Mouse (Mus musculus) liver, embryonic 13.5 days (tissue): Measurements from ENCODE around the gene Pxn. TPM values are rescaled to one million over a fixed set of nuclear protein-coding genes. Genes with fewer than 3 reads are reported as not detected.

ENCODE experiments used
- ATAC-seq: fragments of 200-750 bp; cut with Nextera tagmentation; 2 replicates; pipeline ENCODE4 v1.8.0; 2017; ENCODE audit warnings: low read depth, mild to moderate bottlenecking, moderate number of reproducible peaks, moderate library complexity
- DNase-seq: peaks from one replicate; pipeline ENCODE4 v3.0.0; 2022
- H3K27ac ChIP-seq: fragments of 300-500 bp; sonication (generic); 2 replicates; pipeline ENCODE4 v1.5.1; 2015; ENCODE audit warnings: moderate library complexity, mild to moderate bottlenecking, inconsistent platforms
- H3K27me3 ChIP-seq: fragments of 300-500 bp; sonication (generic); 2 replicates; pipeline ENCODE4 v1.6.1; 2015; ENCODE audit warnings: mild to moderate bottlenecking, inconsistent platforms
- H3K36me3 ChIP-seq: fragments of 300-500 bp; sonication (generic); 2 replicates; pipeline ENCODE4 v1.6.1; 2015; ENCODE audit warnings: mild to moderate bottlenecking, inconsistent platforms
- H3K4me1 ChIP-seq: fragments of 300-500 bp; sonication (generic); replicated peaks from 2 replicates; pipeline ENCODE4 v1.6.1; 2015; ENCODE audit warnings: inconsistent platforms
- H3K4me2 ChIP-seq: fragments of 300-500 bp; sonication (generic); 2 replicates; pipeline ENCODE4 v1.6.1; 2015; ENCODE audit warnings: inconsistent platforms, mild to moderate bottlenecking, moderate library complexity
- H3K4me3 ChIP-seq: fragments of 300-500 bp; sonication (generic); replicated peaks from 2 replicates; pipeline ENCODE4 v1.5.1; 2015; ENCODE audit warnings: mild to moderate bottlenecking, inconsistent platforms
- H3K9ac ChIP-seq: fragments of 300-500 bp; sonication (generic); 2 replicates; pipeline ENCODE4 v1.6.1; 2015; ENCODE audit warnings: mild to moderate bottlenecking, inconsistent platforms
- H3K9me3 ChIP-seq: fragments of 300-500 bp; sonication (generic); replicated peaks from 2 replicates; pipeline ENCODE4 v1.6.1; 2016; ENCODE audit warnings: inconsistent platforms
- WGBS: fragments of 180-500 bp; shearing (Covaris S2); methylation state at CpG from one replicate; pipeline ENCODE4 v1.1.7; 2015; ENCODE audit not compliant: insufficient replicate concordance; 5-methylcytosine and 5-hydroxymethylcytosine counted together
- polyA plus RNA-seq: library from polyadenylated mRNA; unstranded; fragments of >200 nt; fragmentation: Nextera tagmentation; extraction: Ambion mirVana; gene quantifications from 2 replicates; pipeline ENCODE4 v1.2.1, GENCODE M21; 2015

Pxn gene
- polyA plus RNA-seq, 1 experiment from 2014 or later, result 11.1 TPM

DNA sequence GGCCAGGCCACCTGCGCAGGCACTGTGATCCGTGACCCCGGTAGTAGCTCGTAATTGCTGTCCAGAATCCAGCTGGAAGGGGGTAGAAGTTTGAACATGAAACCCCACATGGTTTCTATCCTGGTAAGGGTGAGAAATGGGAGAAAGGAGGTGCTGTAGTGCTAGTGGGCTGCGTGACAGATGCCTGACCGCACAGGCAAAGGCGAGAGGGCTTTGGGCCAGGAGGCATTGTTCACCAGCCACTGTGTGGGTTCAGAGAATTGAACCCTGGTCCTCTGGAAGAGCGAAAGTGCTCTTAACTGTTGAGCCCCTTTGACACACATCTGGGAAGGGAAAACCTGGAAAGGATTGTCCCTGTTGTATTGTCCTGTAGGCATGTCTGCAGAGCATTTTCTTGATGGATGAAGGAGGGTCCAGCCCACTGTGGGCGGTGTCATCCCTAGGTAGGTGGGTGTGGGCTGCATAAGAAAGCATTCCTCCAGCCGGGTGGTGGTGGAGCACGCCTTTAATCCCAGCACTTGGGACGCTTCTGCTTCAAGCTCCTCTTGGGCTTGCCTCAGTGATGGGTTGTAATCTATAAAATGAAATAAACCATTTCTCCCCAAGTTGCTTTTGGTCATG lies 30.3 kb upstream of the Pxn start:
- H3K4me1 ChIP-seq, result peaks cover 22% of the 10 kb centered on the region
- H3K36me3 ChIP-seq, result no peaks in the 10 kb centered on the region
- peak overlapping the region; percentile 59 for H3K4me2 ChIP-seq
- peak overlapping the region; percentile 41 for H3K4me3 ChIP-seq
- H3K27me3 ChIP-seq, result peaks cover 14% of the 10 kb centered on the region; the same call in 1 of the 2 replicates
- H3K9ac ChIP-seq, result peak overlapping the region; percentile 43; the same call in 1 of the 2 replicates
- H3K27ac ChIP-seq, result no peak overlapping the region
- ATAC-seq (peak; percentile 21; the same call in 1 of the 2 replicates), DNase-seq (no peak)
- no peaks in the 10 kb centered on the region for H3K9me3 ChIP-seq
- WGBS, result 37% methylated on average over 12 of the region's 12 CpGs

DNA sequence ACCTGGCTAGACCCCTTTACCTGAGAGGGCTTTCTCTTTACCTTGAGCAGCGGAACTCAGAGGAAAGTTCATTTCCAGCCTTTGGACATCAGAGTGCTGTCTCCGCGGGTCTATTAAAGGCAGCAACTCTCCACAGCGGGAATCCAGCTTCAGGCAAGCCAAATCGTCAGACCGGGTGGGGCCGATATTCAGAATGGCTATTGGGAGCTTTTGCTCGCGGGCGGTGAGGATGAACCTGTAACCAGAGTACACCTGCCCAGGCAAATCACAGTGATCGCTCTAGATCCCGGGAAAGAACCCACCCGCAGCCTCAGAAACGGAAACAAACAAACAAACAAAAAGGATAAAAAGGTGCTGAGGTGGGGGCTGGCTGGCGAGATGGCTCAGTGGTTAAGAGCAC lies 26.9 kb upstream of the Pxn start:
- ATAC-seq (no peak), DNase-seq (no peak)
- Histone ChIP-seq H3K27ac (no peak overlapping the region), H3K36me3 (no peaks in the 10 kb centered on the region), H3K27me3 (0 out of 2 replicates have a peak, but pooled peaks cover 7% of the 10 kb centered on the region), H3K9ac (no peak overlapping the region), H3K4me2 (peak overlapping the region; percentile 58), H3K9me3 (no peaks in the 10 kb centered on the region), H3K4me3 (no peak overlapping the region), H3K4me1 (peaks cover 33% of the 10 kb centered on the region)
- 66% methylated on average over 15 of the region's 15 CpGs for WGBS

DNA sequence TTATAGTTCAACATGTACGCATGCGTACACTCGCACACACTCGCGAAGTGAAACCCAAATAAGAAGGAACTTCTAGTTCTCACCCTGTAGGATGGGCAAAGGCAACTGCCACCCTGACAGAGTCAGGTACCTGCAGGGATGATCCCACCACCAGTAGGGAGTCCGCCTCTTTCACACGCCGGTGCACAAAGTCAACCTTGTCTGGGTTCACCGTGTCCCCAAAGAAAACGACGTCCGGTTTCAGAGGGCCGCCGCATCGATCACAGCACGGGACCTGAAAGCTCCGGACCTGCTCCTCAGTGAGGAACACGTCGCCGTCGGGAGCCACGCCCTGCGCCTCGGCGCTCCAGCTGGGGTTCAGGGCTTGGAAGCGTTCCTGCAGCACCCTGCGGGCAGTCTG lies 26.4 kb upstream of the Pxn start:
- Histone ChIP-seq H3K36me3 (no peaks in the 10 kb centered on the region), H3K4me1 (peaks cover 38% of the 10 kb centered on the region), H3K27me3 (0 out of 2 replicates have a peak, but pooled peaks cover 1% of the 10 kb centered on the region), H3K4me2 (peak overlapping the region; percentile 58), H3K27ac (no peak overlapping the region), H3K4me3 (peak overlapping the region; percentile 36), H3K9me3 (no peaks in the 10 kb centered on the region), H3K9ac (peak overlapping the region; percentile 39; the same call in 1 of the 2 replicates)
- DNase-seq (no peak), ATAC-seq (no peak)
- 34% methylated on average over 27 of the region's 27 CpGs for WGBS

GRCm38 (mm10) chr5:115482390-115483265 lies 23.8 kb upstream of the Pxn start:
- Histone ChIP-seq H3K27me3 (no peaks in the 10 kb centered on the region), H3K4me1 (peaks cover 28% of the 10 kb centered on the region), H3K4me2 (no peak overlapping the region), H3K36me3 (no peaks in the 10 kb centered on the region), H3K9ac (no peak overlapping the region), H3K4me3 (no peak overlapping the region), H3K27ac (no peak overlapping the region), H3K9me3 (no peaks in the 10 kb centered on the region)
- no peak for DNase-seq
- no peak for ATAC-seq
- WGBS, result 72% methylated on average over 38 of the region's 38 CpGs

GRCm38 (mm10) chr5:115483385-115483784 lies 23.1 kb upstream of the Pxn start:
- no peak for ATAC-seq
- Histone ChIP-seq H3K4me1 (peaks cover 30% of the 10 kb centered on the region), H3K9ac (no peak overlapping the region), H3K27ac (no peak overlapping the region), H3K9me3 (no peaks in the 10 kb centered on the region), H3K27me3 (no peaks in the 10 kb centered on the region), H3K36me3 (no peaks in the 10 kb centered on the region), H3K4me3 (no peak overlapping the region), H3K4me2 (no peak overlapping the region)
- no peak for DNase-seq
- WGBS, result 51% methylated on average over 6 of the region's 6 CpGs

- Histone ChIP-seq H3K36me3 (no peaks in the 10 kb centered on the region), H3K27ac (peak within 1 kb of the TSS; percentile 70)
- WGBS, result 7% methylated on average over 30 of the region's 30 CpGs
Measured at GRCm38 (mm10) chr5:115483947-115484920, 22.2 kb upstream of the Pxn start, which contains the start of gene Sirt4. Sirt4 (minus strand) TSS chr5:115484725.

DNA sequence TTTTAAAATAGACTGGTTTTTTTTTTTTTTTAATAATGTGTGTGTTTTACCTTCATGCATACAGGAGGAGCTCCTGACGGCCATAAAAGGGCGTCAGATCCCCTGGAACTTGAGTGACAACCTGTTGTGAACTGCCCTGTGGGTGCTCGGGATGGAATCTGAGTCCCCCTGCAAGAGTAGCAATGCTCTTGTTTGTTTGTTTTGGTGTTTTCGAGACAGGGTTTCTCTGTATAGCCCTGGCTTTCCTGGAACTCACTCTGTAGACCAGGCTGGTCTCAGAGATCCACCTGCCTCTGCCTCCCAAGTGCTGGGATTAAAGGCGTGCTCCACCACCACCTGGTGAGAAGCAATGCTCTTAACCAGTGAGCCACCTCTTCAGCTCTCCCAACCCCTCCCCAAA lies 21.5 kb upstream of the Pxn start:
- H3K9ac ChIP-seq, result peak overlapping the region; percentile 77

More at GRCm38 (mm10) chr5:115483947-115484920, 22.2 kb upstream of the Pxn start, which contains the start of gene Sirt4:
- H3K9ac ChIP-seq, result peak within 1 kb of the TSS; percentile 77
- peak; percentile 84 for DNase-seq
- H3K4me1 ChIP-seq, result peaks cover 34% of the 10 kb centered on the region
- ATAC-seq, result peak; percentile 86
- no peaks in the 10 kb centered on the region for H3K27me3 ChIP-seq
- no peaks in the 10 kb centered on the region for H3K9me3 ChIP-seq
- peak within 1 kb of the TSS; percentile 61 for H3K4me3 ChIP-seq
- H3K4me2 ChIP-seq, result peak within 1 kb of the TSS; percentile 75

GRCm38 (mm10) chr5:115485489-115486205 lies 20.8 kb upstream of the Pxn start:
- whole genome bisulfite sequencing, result 81% methylated on average over 18 of the region's 18 CpGs
- no peak overlapping the region for H3K4me3 ChIP-seq
- 0 out of 2 replicates have a peak overlapping the region, but pooled peaks have one; percentile 0 for H3K4me2 ChIP-seq
- ATAC-seq, result no peak
- DNase-seq, result no peak
- no peaks in the 10 kb centered on the region for H3K36me3 ChIP-seq
- no peak overlapping the region for H3K27ac ChIP-seq
- peaks cover 37% of the 10 kb centered on the region for H3K4me1 ChIP-seq
- H3K27me3 ChIP-seq, result no peaks in the 10 kb centered on the region
- no peak overlapping the region for H3K9ac ChIP-seq
- no peaks in the 10 kb centered on the region for H3K9me3 ChIP-seq

More for the DNA sequence above, 21.5 kb upstream of the Pxn start:
- Histone ChIP-seq H3K27me3 (no peaks in the 10 kb centered on the region), H3K4me1 (peaks cover 38% of the 10 kb centered on the region), H3K4me3 (peak overlapping the region; percentile 61), H3K36me3 (no peaks in the 10 kb centered on the region), H3K4me2 (peak overlapping the region; percentile 75), H3K27ac (peak overlapping the region; percentile 70; the same call in 1 of the 2 replicates), H3K9me3 (no peaks in the 10 kb centered on the region)
- 47% methylated on average over 5 of the region's 5 CpGs for WGBS
- ATAC-seq (no peak), DNase-seq (no peak)

GRCm38 (mm10) chr5:115486726-115487125 lies 19.8 kb upstream of the Pxn start:
- ATAC-seq (no peak), DNase-seq (no peak)
- peaks cover 48% of the 10 kb centered on the region for H3K4me1 ChIP-seq
- H3K9me3 ChIP-seq, result no peaks in the 10 kb centered on the region
- no peak overlapping the region for H3K4me3 ChIP-seq
- H3K27me3 ChIP-seq, result no peaks in the 10 kb centered on the region
- H3K9ac ChIP-seq, result no peak overlapping the region
- H3K27ac ChIP-seq, result no peak overlapping the region
- WGBS, result 47% methylated on average over 4 of the region's 4 CpGs
- H3K36me3 ChIP-seq, result no peaks in the 10 kb centered on the region
- H3K4me2 ChIP-seq, result no peak overlapping the region

GRCm38 (mm10) chr5:115487353-115487752 lies 19.1 kb upstream of the Pxn start:
- H3K4me3 ChIP-seq, result no peak overlapping the region
- H3K4me1 ChIP-seq, result peaks cover 54% of the 10 kb centered on the region
- H3K9me3 ChIP-seq, result no peaks in the 10 kb centered on the region
- WGBS, result 80% methylated on average over 8 of the region's 8 CpGs
- H3K36me3 ChIP-seq, result no peaks in the 10 kb centered on the region
- H3K9ac ChIP-seq, result no peak overlapping the region
- H3K27ac ChIP-seq, result no peak overlapping the region
- ATAC-seq, result no peak
- H3K4me2 ChIP-seq, result no peak overlapping the region
- no peak for DNase-seq
- H3K27me3 ChIP-seq, result no peaks in the 10 kb centered on the region
